Mouse (Mus musculus) embryonic facial prominence, embryonic 10.5 days (tissue): ENCODE measurements around the gene Dnaic1. TPM values are rescaled to one million over a fixed set of nuclear protein-coding genes. Genes with fewer than 3 reads are reported as not detected.
"Not testable (repeated sequence)": the region's sequence is repeated elsewhere in the genome, so short reads cannot be mapped to it uniquely, and the experiment has no call there.

Experiments
- DNase-seq: peaks from one replicate; pipeline ENCODE4 v3.0.0-alpha.2; 2017; ENCODE audit warnings: low spot score
- H3K27ac ChIP-seq: fragments of 300-500 bp; sonication (generic); replicated peaks from 2 replicates; pipeline ENCODE4 v1.5.1; 2016; ENCODE audit warnings: mild to moderate bottlenecking
- H3K27me3 ChIP-seq: fragments of 300-500 bp; sonication (generic); replicated peaks from 2 replicates; pipeline ENCODE4 v1.6.1; 2016; ENCODE audit warnings: low read depth, mild to moderate bottlenecking; ENCODE audit not compliant: poor library complexity, severe bottlenecking
- H3K36me3 ChIP-seq: fragments of 300-500 bp; sonication (generic); replicated peaks from 2 replicates; pipeline ENCODE4 v1.6.1; 2016; ENCODE audit warnings: mild to moderate bottlenecking, moderate library complexity
- H3K4me1 ChIP-seq: fragments of 300-500 bp; sonication (generic); 2 replicates; pipeline ENCODE4 v1.6.1; 2016
- H3K4me3 ChIP-seq: fragments of 300-500 bp; sonication (generic); 2 replicates; pipeline ENCODE4 v1.5.1; 2016; ENCODE audit warnings: mild to moderate bottlenecking, moderate library complexity
- H3K9me3 ChIP-seq: fragments of 300-500 bp; sonication (generic); 2 replicates; pipeline ENCODE4 v1.6.1; 2016; ENCODE audit warnings: mild to moderate bottlenecking
- WGBS: fragments of 180-500 bp; shearing (Covaris S2); methylation state at CpG from one replicate; pipeline ENCODE4 v1.1.7; 2016; 5-methylcytosine and 5-hydroxymethylcytosine counted together
- polyA plus RNA-seq: library from polyadenylated mRNA; unstranded; fragments of >200 nt; fragmentation: Nextera tagmentation; extraction: Ambion mirVana; gene quantifications from 2 replicates; pipeline ENCODE4 v1.2.1, GENCODE M21; 2016

Gene Dnaic1
- polyA plus RNA-seq, 1 experiment from 2014 or later: 1.3 TPM

GRCm38 (mm10) chr4:41677006-41677629 is 107.5 kb downstream of the Dnaic1 start:
- no peak for DNase-seq
- Histone ChIP-seq H3K4me1 (peaks cover 84% of the 10 kb centered on the region), H3K9me3 (no peaks in the 10 kb centered on the region), H3K27me3 (peaks cover 72% of the 10 kb centered on the region), H3K4me3 (no peak overlapping the region), H3K36me3 (peaks cover 25% of the 10 kb centered on the region; the same call in 1 of the 2 replicates), H3K27ac (peak overlapping the region; percentile 30; the same call in 1 of the 2 replicates)
- 53% methylated on average over 13 of the region's 13 CpGs for WGBS

- WGBS: 80% methylated on average over 6 of the region's 6 CpGs
- no peak for DNase-seq
- H3K9me3 ChIP-seq: no peaks in the 10 kb centered on the region
- H3K27me3 ChIP-seq: peaks cover 55% of the 10 kb centered on the region
- peaks cover 17% of the 10 kb centered on the region; the same call in 1 of the 2 replicates for H3K36me3 ChIP-seq
- H3K4me1 ChIP-seq: peaks cover 76% of the 10 kb centered on the region
- H3K4me3 ChIP-seq: no peak overlapping the region
- H3K27ac ChIP-seq: peak overlapping the region; percentile 67
Observed at GRCm38 (mm10) chr4:41678863-41679262, 109.3 kb downstream of the Dnaic1 start.

- H3K36me3 ChIP-seq: peaks cover 15% of the 10 kb centered on the region; the same call in 1 of the 2 replicates
- H3K4me1 ChIP-seq: peaks cover 77% of the 10 kb centered on the region
- peak overlapping the region; percentile 67 for H3K27ac ChIP-seq
- H3K9me3 ChIP-seq: no peaks in the 10 kb centered on the region
- DNase-seq: no peak
- WGBS: 47% methylated on average over 2 of the region's 2 CpGs
- H3K27me3 ChIP-seq: peaks cover 52% of the 10 kb centered on the region
- no peak overlapping the region for H3K4me3 ChIP-seq
Observed at GRCm38 (mm10) chr4:41679291-41679690, 109.7 kb downstream of the Dnaic1 start.

GRCm38 (mm10) chr4:41681176-41681575 is 111.6 kb downstream of the Dnaic1 start:
- Histone ChIP-seq H3K4me3 (no peak overlapping the region), H3K9me3 (no peaks in the 10 kb centered on the region), H3K36me3 (peaks cover 8% of the 10 kb centered on the region; the same call in 1 of the 2 replicates), H3K27me3 (peaks cover 47% of the 10 kb centered on the region), H3K4me1 (peaks cover 79% of the 10 kb centered on the region), H3K27ac (no peak overlapping the region; the same call in 1 of the 2 replicates)
- 70% methylated on average over 4 of the region's 4 CpGs for WGBS
- no peak for DNase-seq

- H3K9me3 ChIP-seq: no peaks in the 10 kb centered on the region
- H3K36me3 ChIP-seq: peaks cover 8% of the 10 kb centered on the region; the same call in 1 of the 2 replicates
- peaks cover 74% of the 10 kb centered on the region for H3K4me1 ChIP-seq
- H3K27me3 ChIP-seq: peaks cover 42% of the 10 kb centered on the region
- no peak overlapping the region for H3K4me3 ChIP-seq
- DNase-seq: no peak
- H3K27ac ChIP-seq: peak overlapping the region; percentile 63; the same call in 1 of the 2 replicates
- 81% methylated on average over 10 of the region's 10 CpGs for WGBS
Observed at GRCm38 (mm10) chr4:41681947-41682346, 112.4 kb downstream of the Dnaic1 start.

GRCm38 (mm10) chr4:41682789-41683188 is 113.2 kb downstream of the Dnaic1 start:
- Histone ChIP-seq H3K4me3 (peak overlapping the region; percentile 21), H3K36me3 (peaks cover 8% of the 10 kb centered on the region; the same call in 1 of the 2 replicates), H3K27me3 (peaks cover 34% of the 10 kb centered on the region), H3K27ac (peak overlapping the region; percentile 63), H3K4me1 (peaks cover 66% of the 10 kb centered on the region), H3K9me3 (no peaks in the 10 kb centered on the region)
- DNase-seq: no peak
- 24% methylated on average over 6 of the region's 6 CpGs for WGBS

GRCm38 (mm10) chr4:41683303-41683702 is 113.7 kb downstream of the Dnaic1 start:
- peak overlapping the region; percentile 72; the same call in 1 of the 2 replicates for H3K27ac ChIP-seq
- DNase-seq: not testable (repeated sequence)
- WGBS: 3% methylated on average over 19 of the region's 27 CpGs

GRCm38 (mm10) chr4:41684131-41684930 is 114.8 kb downstream of the Dnaic1 start:
- not testable (repeated sequence) for H3K36me3 ChIP-seq, H3K9me3 ChIP-seq, DNase-seq
- H3K27me3 ChIP-seq: peaks cover 22% of the 10 kb centered on the region
- peaks cover 59% of the 10 kb centered on the region for H3K4me1 ChIP-seq
- peak overlapping the region; percentile 73 for H3K27ac ChIP-seq
- H3K4me3 ChIP-seq: peak overlapping the region; percentile 43
- under 1% methylated on average over 27 of the region's 27 CpGs for WGBS

More at GRCm38 (mm10) chr4:41683303-41683702, 113.7 kb downstream of the Dnaic1 start:
- H3K4me1 ChIP-seq: peaks cover 61% of the 10 kb centered on the region
- H3K9me3 ChIP-seq, H3K36me3 ChIP-seq: not testable (repeated sequence)
- H3K4me3 ChIP-seq: peak overlapping the region; percentile 44; the same call in 1 of the 2 replicates
- peaks cover 28% of the 10 kb centered on the region for H3K27me3 ChIP-seq

- peak overlapping the region; percentile 74; the same call in 1 of the 2 replicates for H3K27ac ChIP-seq
- WGBS: under 1% methylated on average over 14 of the region's 14 CpGs
- not testable (repeated sequence) for DNase-seq, H3K36me3 ChIP-seq, H3K9me3 ChIP-seq
- peak overlapping the region; percentile 32; the same call in 1 of the 2 replicates for H3K4me3 ChIP-seq
- peaks cover 19% of the 10 kb centered on the region for H3K27me3 ChIP-seq
- H3K4me1 ChIP-seq: peaks cover 54% of the 10 kb centered on the region
Observed at GRCm38 (mm10) chr4:41684931-41685453, 115.4 kb downstream of the Dnaic1 start.

GRCm38 (mm10) chr4:41685882-41686492 is 116.4 kb downstream of the Dnaic1 start:
- not testable (repeated sequence) for H3K27ac ChIP-seq, H3K9me3 ChIP-seq, H3K36me3 ChIP-seq, DNase-seq, H3K4me3 ChIP-seq
- Histone ChIP-seq H3K4me1 (peaks cover 45% of the 10 kb centered on the region), H3K27me3 (0 out of 2 replicates have a peak, but pooled peaks cover 11% of the 10 kb centered on the region)
- WGBS: 20% methylated on average over 10 of the region's 10 CpGs
